Mouse (Mus musculus) cerebellum, adult 9-10 months (tissue): ENCODE results near the gene Foxj3.

Source experiments
- DNase-seq: peaks from one replicate; pipeline ENCODE4 v3.0.0; 2022

The Foxj3 gene

DNA sequence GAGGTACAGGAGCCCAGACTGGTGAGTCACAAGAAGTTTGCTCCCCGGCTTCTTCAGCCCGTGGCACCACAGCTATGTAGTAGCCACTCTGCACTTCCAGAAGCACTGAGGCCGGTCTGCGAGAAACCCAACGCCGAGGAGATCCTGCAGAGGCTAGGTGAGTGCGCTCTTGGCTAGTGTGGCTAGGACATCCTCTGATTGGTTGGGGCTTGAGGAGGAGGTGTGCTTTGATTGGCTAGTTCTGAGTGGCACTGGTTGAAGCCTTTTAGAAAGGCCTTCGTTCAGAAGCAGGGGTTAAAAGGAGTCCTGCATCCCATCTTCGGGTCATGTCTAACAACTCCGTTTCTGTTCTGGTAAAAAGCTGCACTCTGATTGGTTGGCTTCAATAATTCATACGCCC is 101.9 kb downstream of the Foxj3 start:
- no peak for DNase-seq

GRCm38 (mm10) chr4:119642666-119643065 is 105.9 kb downstream of the Foxj3 start:
- DNase-seq, result no peak

DNA sequence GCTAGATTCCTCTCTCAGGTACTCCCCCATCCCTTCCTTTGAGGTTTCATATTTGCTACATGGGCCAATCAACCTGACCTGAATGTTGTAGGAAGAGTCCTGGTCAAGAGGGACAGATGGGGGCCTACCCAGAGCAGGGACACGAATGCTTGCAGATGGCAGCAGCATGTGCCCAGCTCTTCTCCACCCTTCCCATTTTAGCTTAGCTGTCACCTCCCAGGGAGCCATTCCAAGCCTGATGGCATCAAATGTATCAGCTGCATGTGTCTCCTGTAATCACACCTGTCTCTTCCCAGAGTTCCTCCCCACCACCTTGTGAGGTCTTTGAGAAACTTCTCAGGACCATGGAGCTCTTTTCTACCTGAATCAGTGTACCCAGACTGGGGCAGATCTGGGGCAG is 120.2 kb downstream of the Foxj3 start:
- DNase-seq, result no peak

DNA sequence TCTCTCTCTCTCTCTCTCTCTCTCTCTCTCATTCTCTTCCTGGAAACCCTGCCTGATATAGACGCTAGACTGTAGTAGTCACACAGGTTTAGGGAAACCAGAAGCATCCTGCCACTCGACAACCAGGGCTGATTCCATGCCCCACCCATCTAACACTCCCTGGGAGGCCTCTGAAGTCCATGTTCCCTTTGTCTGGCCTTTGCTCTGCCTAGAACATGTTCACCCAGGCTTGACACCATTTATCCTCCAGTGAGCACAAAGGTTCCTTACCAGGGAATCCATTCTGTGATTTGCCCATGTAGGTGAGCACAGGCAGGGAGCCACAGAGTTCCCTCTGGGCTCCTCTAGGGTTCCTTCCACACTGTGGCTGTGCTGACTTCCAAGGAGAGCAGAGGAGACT is 121.4 kb downstream of the Foxj3 start:
- no peak for DNase-seq

DNA sequence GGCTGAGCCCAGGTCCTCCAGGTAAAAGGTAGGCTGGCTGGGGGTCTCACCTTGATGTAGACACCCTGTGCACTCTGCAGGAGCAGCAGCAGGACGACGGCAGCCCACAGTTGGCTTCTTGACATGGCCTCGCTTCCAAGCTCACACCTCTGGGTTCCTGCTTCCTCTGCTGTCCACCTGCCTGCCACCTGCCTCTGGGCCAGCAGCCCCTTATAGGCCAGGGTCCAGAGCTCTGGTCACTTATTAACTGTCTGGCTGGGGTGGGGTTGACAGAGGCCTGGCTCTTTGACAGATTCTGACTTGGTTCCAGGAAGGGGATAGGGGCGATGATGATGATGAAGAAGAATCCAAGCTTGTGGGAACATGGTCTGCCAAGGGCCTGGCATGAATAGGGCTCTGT is 121.9 kb downstream of the Foxj3 start, which contains the start of gene Guca2b:
Gene Guca2b, minus strand, starts transcription at position 224 of the 400 bp plus-strand sequence.
- DNase-seq, result no peak

DNA sequence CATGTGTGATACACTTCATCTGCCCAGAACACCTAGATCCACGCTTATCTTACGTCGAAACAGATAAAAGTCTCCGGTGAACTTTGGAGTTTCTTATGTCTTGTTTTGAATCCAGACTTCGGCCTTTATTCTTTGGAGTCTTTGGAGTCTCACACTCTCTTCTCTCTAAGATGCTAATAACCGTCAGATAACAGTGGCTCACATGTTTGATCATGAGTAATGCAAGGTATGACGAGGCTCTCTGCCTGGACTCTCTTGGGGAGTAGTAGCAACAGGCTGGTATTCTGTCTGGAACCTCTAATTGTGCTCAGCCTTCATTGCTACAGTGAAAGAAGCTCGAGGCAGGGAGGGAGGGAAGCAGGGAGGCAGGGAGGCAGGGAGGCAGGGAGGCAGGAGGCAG is 123.2 kb downstream of the Foxj3 start:
- no peak for DNase-seq

- DNase-seq, result no peak
Measured at GRCm38 (mm10) chr4:119662151-119662550, 125.3 kb downstream of the Foxj3 start.

DNA sequence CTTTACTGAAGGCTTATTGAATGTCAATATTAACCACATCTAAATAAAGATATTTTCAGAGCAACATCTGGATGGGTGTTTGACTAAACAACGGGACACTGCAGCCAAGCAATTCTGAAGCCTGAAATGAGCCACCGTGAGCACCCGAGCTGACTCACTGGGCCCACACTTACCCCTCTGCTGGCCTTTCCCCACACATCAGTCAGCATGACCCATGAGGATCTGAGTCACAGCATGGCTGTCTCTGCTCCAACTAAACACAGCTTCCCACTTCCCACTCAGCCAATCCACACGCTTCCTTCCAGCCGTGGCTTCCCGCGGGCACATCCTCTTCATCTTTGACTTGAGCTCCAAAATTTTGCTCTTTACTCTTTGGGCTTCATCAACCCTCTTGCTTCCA is 126.2 kb downstream of the Foxj3 start:
- no peak for DNase-seq

DNA sequence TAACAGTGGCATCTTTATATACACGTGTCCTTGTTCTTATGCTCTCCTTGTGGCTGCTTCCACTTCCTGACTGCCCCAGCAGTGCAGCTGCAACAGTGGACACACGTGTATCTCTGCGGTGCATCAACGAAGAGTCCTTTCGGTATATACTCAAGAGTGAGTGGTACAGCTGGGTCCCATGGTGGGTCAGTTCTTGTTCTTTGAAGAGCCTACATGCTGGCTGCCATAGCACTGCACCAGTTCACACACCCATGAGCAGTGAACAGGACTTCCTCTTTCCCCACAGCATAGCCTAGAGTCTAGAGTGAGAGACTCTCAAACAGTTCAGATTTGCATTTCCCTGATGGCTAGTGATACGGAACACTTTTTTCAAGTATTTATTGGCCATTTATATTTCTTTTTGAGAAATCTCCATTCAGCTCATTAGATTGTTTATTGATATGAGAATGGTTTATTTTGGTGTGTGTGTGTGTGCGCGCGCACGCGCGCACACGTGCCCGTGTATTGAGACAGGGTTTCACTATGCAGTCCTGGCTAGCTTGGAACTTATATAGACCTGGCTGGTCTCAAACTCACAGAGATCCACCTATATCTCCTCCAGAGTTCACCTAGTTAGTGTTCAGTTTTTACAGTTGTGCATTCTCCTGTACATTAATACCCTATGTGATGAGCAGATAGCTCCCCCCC is 126.7 kb downstream of the Foxj3 start:
- no peak for DNase-seq

DNA sequence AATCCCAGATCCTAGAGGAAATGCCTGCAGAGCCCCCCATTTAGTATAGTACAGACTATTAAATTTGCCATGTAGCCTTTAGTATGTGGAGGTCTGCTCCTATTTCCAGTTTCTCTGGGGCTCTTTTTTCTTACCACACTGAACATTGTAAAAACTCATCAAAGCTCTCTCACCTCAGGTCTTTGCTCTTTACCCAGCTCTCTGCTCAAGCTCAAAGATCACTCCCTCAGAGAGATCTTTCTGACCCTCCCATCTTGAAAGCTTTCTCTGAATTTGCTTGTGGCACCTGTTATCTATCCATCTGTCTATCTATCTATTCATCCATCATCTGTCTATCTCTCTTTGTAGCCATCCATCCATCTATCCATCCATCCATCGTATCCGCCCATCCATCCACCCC is 128.4 kb downstream of the Foxj3 start:
- DNase-seq, result no peak

GRCm38 (mm10) chr4:119666116-119666515 is 129.3 kb downstream of the Foxj3 start:
- DNase-seq, result no peak

- DNase-seq, result peak; percentile 48
Measured at GRCm38 (mm10) chr4:119667454-119667853, 130.7 kb downstream of the Foxj3 start.

DNA sequence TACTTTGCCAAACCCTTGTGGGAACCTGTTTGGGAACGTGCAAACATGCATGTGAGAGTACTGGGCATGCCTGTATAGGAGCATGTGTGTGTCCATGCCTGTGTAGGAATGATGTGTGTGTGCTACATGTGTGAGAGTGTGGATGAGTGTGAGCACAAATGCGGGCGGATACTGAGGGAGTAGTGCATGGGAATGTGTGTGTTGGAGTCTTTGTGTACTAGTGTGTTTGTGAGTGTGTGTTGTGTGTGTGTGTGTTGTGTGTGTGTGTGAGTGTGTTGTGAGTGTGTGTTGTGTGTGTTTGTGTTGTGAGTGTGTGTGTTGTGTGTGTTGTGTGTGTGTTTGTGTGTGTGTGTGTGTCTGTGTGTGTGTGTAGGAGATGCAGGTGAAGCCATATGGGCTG is 131.4 kb downstream of the Foxj3 start:
- DNase-seq, result no peak

- DNase-seq, result no peak
Measured at GRCm38 (mm10) chr4:119668596-119668995, 131.8 kb downstream of the Foxj3 start.

DNA sequence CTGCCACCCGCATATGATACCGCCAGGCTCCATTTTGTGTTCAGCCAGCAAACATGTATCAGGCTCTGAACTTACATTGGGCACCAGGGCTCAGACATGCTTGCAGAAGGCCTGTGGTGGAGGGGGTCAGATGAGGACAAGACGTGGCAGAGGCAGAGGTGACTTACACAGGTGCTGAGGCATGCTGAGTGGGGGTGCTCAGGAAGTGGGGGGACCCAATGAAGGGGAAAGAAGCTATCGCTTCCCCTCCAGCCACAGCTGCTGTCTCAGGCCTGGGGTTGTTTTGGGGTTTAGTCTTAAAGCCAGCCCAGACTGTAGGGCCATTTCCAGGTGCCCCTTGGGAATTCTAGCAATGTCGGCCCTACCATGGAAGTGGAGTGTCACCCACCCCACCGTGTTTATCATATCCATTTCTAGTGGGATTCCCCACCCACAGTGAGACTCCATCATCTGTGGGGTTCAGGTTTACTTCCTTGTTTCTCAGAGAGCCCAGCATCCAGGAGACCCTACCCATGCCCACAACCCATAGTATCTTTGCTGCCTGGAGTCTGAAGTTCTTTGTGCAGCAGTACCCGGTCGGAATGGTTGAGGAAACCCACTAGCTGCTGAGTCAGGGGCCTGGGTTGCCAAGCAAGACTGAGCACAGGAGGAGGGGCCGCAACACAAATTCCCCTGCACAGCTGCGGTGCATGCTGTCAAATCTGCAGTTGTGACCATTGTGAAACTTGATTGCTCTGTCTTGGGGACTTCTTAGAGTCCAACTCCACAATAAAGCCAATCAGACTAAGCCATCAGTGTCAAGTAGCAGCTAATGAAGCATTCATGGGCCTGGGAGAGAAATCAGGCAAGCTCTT is 132.8 kb downstream of the Foxj3 start:
- DNase-seq, result no peak

DNA sequence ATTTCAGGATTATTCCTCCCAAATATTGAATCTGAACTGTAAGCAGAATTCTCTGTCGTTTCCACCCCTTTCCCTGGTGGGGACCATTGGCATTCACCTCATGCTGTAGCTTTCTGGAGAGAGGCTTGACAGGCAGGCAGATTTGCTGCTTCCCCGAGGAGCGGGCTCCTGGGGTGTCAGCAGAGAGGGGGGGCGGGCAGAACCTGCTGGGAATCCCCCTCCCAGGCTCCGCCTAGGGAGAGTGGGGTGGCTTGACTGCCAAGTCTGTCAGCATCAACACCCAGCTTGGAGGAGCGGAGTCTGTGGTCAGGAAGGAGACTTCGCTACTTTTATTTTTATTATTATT is 133.4 kb downstream of the Foxj3 start:
- DNase-seq, result no peak

GRCm38 (mm10) chr4:119670736-119671135 is 133.9 kb downstream of the Foxj3 start:
- no peak for DNase-seq

DNA sequence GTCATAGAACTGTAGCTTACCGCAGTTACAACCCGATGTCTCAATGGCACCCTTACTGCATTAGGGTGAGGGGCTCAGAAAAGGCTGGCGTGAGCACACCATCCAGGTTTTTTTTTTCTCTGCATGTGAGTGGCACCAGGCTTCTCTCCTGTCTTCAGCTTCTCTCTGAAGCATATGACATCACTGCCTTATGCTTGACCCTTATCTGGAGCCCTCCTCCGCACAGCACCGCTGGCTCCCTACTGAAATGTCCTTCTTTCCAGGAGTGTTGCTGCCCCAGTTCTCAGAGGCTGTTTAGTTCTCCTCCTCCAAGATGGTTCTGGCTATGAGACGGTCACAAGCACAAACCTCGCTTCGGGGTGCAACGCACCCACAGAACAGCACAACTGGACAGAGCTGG is 134.4 kb downstream of the Foxj3 start:
- no peak for DNase-seq

DNA sequence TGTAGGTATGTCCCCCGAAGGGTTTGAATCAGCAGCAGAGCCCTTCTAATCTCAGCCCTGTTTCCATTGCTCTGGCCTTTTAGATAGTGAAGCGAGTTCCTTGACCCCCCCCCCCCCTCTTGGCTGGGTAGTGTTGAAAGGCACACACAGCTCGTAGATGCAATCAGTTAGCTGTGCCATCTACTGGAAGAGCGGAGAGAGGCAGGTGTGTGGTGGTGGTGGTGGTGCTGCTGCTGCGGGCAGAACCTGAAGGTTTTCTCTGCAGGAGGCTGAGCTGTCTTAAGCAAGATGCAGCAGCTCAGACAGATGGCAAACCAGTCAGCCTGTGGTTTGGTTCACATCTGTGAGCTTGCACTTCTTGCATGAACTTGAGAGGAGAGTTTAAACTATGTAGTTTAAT is 135.9 kb downstream of the Foxj3 start:
- no peak for DNase-seq
